Mouse (Mus musculus) myocyte (in vitro differentiated cells): ENCODE measurements at regions not wholly inside any gene's neighbourhood (a gene's known extent, or its start where the extent isn't known, plus 50 kb on each side); places are given as distances from the start of the nearest gene placed in this dataset.

Experiments
- CEBPB ChIP-seq: IDR thresholded peaks from 2 replicates; pipeline ENCODE4 v1.6.1; 2011; ENCODE audit warnings: mild to moderate bottlenecking, moderate library complexity; ENCODE audit not compliant: poor library complexity, insufficient read depth, severe bottlenecking
- E2F4 ChIP-seq: IDR thresholded peaks from one replicate; pipeline ENCODE4 v1.6.1; 2011; ENCODE audit warnings: mild to moderate bottlenecking, control low read depth, moderate library complexity; ENCODE audit not compliant: insufficient read depth
- MAX ChIP-seq: IDR thresholded peaks from one replicate; pipeline ENCODE4 v1.6.1; 2011; ENCODE audit warnings: low read depth, mild to moderate bottlenecking, control low read depth
- POLR2A ChIP-seq: IDR thresholded peaks from one replicate; pipeline ENCODE4 v1.6.1; 2011; ENCODE audit warnings: low read depth, mild to moderate bottlenecking, control low read depth, moderate library complexity; ENCODE audit not compliant: insufficient read length
- POLR2AphosphoS2 ChIP-seq: IDR thresholded peaks from one replicate; pipeline ENCODE4 v1.6.1; 2011; ENCODE audit warnings: low read depth, control low read depth; ENCODE audit not compliant: insufficient read length
- REST ChIP-seq: IDR thresholded peaks from one replicate; pipeline ENCODE4 v1.6.1; 2011; ENCODE audit warnings: mild to moderate bottlenecking, control low read depth, moderate library complexity; ENCODE audit not compliant: insufficient read depth, insufficient read length
- SRF ChIP-seq: IDR thresholded peaks from one replicate; pipeline ENCODE4 v1.6.1; 2011; ENCODE audit warnings: low read depth; ENCODE audit not compliant: control insufficient read depth, insufficient read length
- TCF3 ChIP-seq: IDR thresholded peaks from one replicate; pipeline ENCODE4 v1.6.1; 2011; ENCODE audit warnings: low read depth, control low read depth; ENCODE audit not compliant: insufficient read length
- USF1 ChIP-seq: IDR thresholded peaks from one replicate; pipeline ENCODE4 v1.6.1; 2011; ENCODE audit warnings: low read depth, mild to moderate bottlenecking, control low read depth, moderate library complexity

DNA sequence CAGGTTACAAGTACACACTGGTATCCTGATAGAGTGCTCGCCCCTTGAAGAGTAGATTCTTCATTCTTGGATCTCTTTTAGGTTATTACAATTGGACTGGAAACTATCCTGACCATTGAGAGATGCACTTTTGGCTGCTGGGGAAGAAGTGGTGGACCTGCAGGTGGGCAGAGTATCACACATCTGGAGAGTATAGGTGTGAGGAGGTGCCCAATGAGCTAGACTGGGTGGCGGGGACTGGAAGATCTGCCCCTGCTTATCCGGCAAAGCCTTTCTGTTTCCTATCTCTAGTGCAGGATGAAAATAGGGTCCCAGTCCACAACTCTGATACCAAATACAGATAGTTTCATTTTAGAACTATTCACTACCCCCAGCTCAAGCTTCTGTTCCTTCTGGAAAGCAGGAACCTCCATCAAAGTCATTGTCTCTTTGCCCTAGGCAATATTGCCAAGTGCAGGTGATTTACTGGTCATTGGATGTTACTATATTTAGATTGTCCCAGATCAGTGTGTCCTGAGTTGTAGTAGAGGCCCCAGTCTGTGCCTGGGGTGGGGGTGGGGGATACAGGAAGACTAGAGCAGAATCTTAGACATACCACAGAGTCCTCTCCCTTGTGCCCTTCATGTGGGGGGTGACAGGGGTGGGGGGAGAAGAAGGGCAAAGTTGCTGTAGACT is 62.5 kb upstream of the Ube2e1 start:
- no peak for TF ChIP-seq POLR2A
- TF ChIP-seq USF1, result no peak
- TF ChIP-seq POLR2AphosphoS2, result no peak
- TF ChIP-seq MAX, result no peak
- no peak for TF ChIP-seq REST
- TF ChIP-seq E2F4, result no peak
- no peak for TF ChIP-seq CEBPB
- no peak for TF ChIP-seq TCF3
- no peak for TF ChIP-seq SRF
